In genomic region chr2:90504731-90505171, GRCm38 (mm10) we compare ENCODE assay signal across 8 mouse cellular contexts.
A peak's percentile ranks its signal among the peaks of the same experiment; 100 is the strongest.
DNase-seq lines count a peak whose midpoint lies in the region; ATAC-seq and TF ChIP-seq lines count a peak whose summit lies in the region.

No protein-coding gene starts in this region.

- ATAC-seq in kidney, embryonic 16.5 days (ENCODE audit: low FRiP score, low TSS enrichment), result no peak

- no peaks in the 10 kb centered on the region for H3K27me3 ChIP-seq in kidney, adult 2 months (replicated peaks; ENCODE audit: control insufficient read depth, insufficient read depth, low read length)
- H3K27me3 ChIP-seq in kidney, embryonic 16.5 days (ENCODE audit: insufficient read depth, low read length), result no peaks in the 10 kb centered on the region
- no peaks in the 10 kb centered on the region for H3K27me3 ChIP-seq in forebrain, embryonic 10.5 days (ENCODE audit: poor library complexity, severe bottlenecking)

- DNase-seq in kidney, adult 2 months, result peak; percentile 43
- peak; percentile 36 for DNase-seq in gastrocnemius, postnatal 10 days
- peak; percentile 52 to 55 for DNase-seq in layer of hippocampus, postnatal 25 days (ENCODE audit: extremely low spot score in 1 of 2, low spot score in 1 of 2)
- peak; percentile 84 for DNase-seq in lung, postnatal 25 days (ENCODE audit: low spot score)
- peak; percentile 40 to 42 for DNase-seq in spleen, postnatal 14 days (ENCODE audit: low spot score in 2 of 2)
- DNase-seq in forebrain, embryonic 10.5 days (ENCODE audit: extremely low spot score, low spot score), result no peak

- no peaks in the 10 kb centered on the region for H3K9me3 ChIP-seq in kidney, embryonic 16.5 days (ENCODE audit: low read length)
- H3K9me3 ChIP-seq in forebrain, embryonic 10.5 days, result no peaks in the 10 kb centered on the region

- H3K9ac ChIP-seq in kidney, embryonic 16.5 days (replicated peaks; ENCODE audit: low read length), result no peak overlapping the region

- TF ChIP-seq CTCF in kidney, adult 2 months (conservative IDR thresholded peaks at IDR 0.05; ENCODE audit: insufficient read depth, insufficient read length, low read depth, low read length), result 0 out of 2 replicates have a peak, but pooled peaks have one; percentile 14
- peak; percentile 21; the same call in 1 of the 2 replicates for TF ChIP-seq CTCF in bone marrow macrophage, adult 2 months (IDR thresholded peaks at IDR 0.05; ENCODE audit: low read depth, low read length)

- H3K27ac ChIP-seq in kidney, adult 2 months (ENCODE audit: insufficient read depth, low read depth, low read length), result no peak overlapping the region
- H3K27ac ChIP-seq in kidney, embryonic 16.5 days (ENCODE audit: low read length), result no peak overlapping the region
- peak overlapping the region; percentile 77 for H3K27ac ChIP-seq in bone marrow macrophage, adult 2 months (ENCODE audit: insufficient read depth, low read depth, low read length)
- H3K27ac ChIP-seq in forebrain, embryonic 10.5 days, result no peak overlapping the region

- H3K4me3 ChIP-seq in kidney, adult 2 months (ENCODE audit: insufficient read depth, low read depth, low read length), result no peak overlapping the region
- H3K4me3 ChIP-seq in kidney, embryonic 16.5 days (ENCODE audit: low read length), result no peak overlapping the region
- H3K4me3 ChIP-seq in bone marrow macrophage, adult 2 months (ENCODE audit: insufficient read depth, low read length), result no peak overlapping the region
- H3K4me3 ChIP-seq in forebrain, embryonic 10.5 days, result no peak overlapping the region

- WGBS in kidney, adult 2 months, result 48% methylated on average over 6 of the region's 6 CpGs
- 72% methylated on average over 6 of the region's 6 CpGs for WGBS in kidney, embryonic 16.5 days
- WGBS in forebrain, embryonic 10.5 days, result 86% methylated on average over 6 of the region's 6 CpGs

- peaks cover 10% of the 10 kb centered on the region; the same call in 1 of the 2 replicates for H3K4me1 ChIP-seq in kidney, adult 2 months (ENCODE audit: control insufficient read depth, insufficient read depth, low read length)
- peaks cover 8% of the 10 kb centered on the region; the same call in 1 of the 2 replicates for H3K4me1 ChIP-seq in kidney, embryonic 16.5 days (ENCODE audit: insufficient read depth, low read length)
- peaks cover 73% of the 10 kb centered on the region for H3K4me1 ChIP-seq in bone marrow macrophage, adult 2 months (ENCODE audit: control insufficient read depth, insufficient read depth, low read length)
- peaks cover 38% of the 10 kb centered on the region for H3K4me1 ChIP-seq in forebrain, embryonic 10.5 days

- TF ChIP-seq POLR2A in kidney, adult 2 months (IDR thresholded peaks at IDR 0.05; ENCODE audit: low read depth, low read length), result no peak
- no peak for TF ChIP-seq POLR2A in bone marrow macrophage, adult 2 months (IDR thresholded peaks at IDR 0.05; ENCODE audit: borderline replicate concordance, low read depth, low read length)

- no peak overlapping the region for H3K4me2 ChIP-seq in kidney, embryonic 16.5 days (replicated peaks; ENCODE audit: low read depth, low read length)

- no peaks in the 10 kb centered on the region for H3K36me3 ChIP-seq in kidney, adult 2 months (ENCODE audit: control insufficient read depth, insufficient read depth, low read length)
- no peaks in the 10 kb centered on the region for H3K36me3 ChIP-seq in kidney, embryonic 16.5 days (ENCODE audit: insufficient read depth, low read length)
- no peaks in the 10 kb centered on the region for H3K36me3 ChIP-seq in forebrain, embryonic 10.5 days (replicated peaks)
